Mouse (Mus musculus) CH12.LX (cell line): ENCODE measurements at regions not wholly inside any gene's neighbourhood (a gene's known extent, or its start where the extent isn't known, plus 50 kb on each side); places are given as distances from the start of the nearest gene placed in this dataset.

Source experiments
- DNase-seq: peaks from one replicate; pipeline ENCODE4 v3.0.0-alpha.2; 2013; ENCODE audit errors: extremely low read depth
- H3K27ac ChIP-seq: 2 replicates; pipeline ENCODE4 v1.5.1; 2012; ENCODE audit warnings: low read depth, mild to moderate bottlenecking, control low read depth, moderate library complexity; ENCODE audit not compliant: insufficient read depth
- H3K27me3 ChIP-seq: replicated peaks from 2 replicates; pipeline ENCODE3; 2012; ENCODE audit warnings: inconsistent platforms
- H3K36me3 ChIP-seq, 2 experiments: replicated peaks in 1 of 2; 2 replicates each; pipeline versions ENCODE3 to v1.6.1; 2012; ENCODE audit warnings: inconsistent platforms in 1 of 2, low read length in 1 of 2, mild to moderate bottlenecking in 1 of 2, mixed read lengths in 1 of 2, moderate library complexity in 1 of 2; ENCODE audit not compliant: control insufficient read depth in 1 of 2, insufficient read depth in 1 of 2
- H3K4me1 ChIP-seq, 2 experiments: 2 replicates each; pipeline ENCODE4 v1.6.1; 2012; ENCODE audit warnings: inconsistent platforms in 1 of 2, moderate library complexity in 1 of 2; ENCODE audit not compliant: insufficient read depth in 2 of 2, control insufficient read depth in 1 of 2
- H3K4me2 ChIP-seq: 2 replicates; pipeline ENCODE4 v1.6.1; 2012; ENCODE audit warnings: low read depth, mild to moderate bottlenecking, control low read depth; ENCODE audit not compliant: poor library complexity, insufficient read depth, severe bottlenecking
- H3K4me3 ChIP-seq, 3 experiments: fragments of 150-350 bp in 1 of 3; sonication (generic) in 1 of 3; replicated peaks in 1 of 3; 2 replicates each; pipeline versions ENCODE3 to v1.5.1; 2011 to 2012; ENCODE audit warnings: low read depth in 2 of 3, low read length in 2 of 3, mild to moderate bottlenecking in 2 of 3, moderate library complexity in 2 of 3, control low read depth in 1 of 3, improper control_type of control experiment in 1 of 3, inconsistent platforms in 1 of 3, mixed read lengths in 1 of 3; ENCODE audit not compliant: poor library complexity in 1 of 3
- H3K79me2 ChIP-seq: replicated peaks from 2 replicates; pipeline ENCODE4 v1.6.1; 2012; ENCODE audit warnings: mild to moderate bottlenecking, moderate library complexity; ENCODE audit not compliant: control insufficient read depth, poor library complexity, insufficient read depth, severe bottlenecking; ENCODE audit errors: extremely low read depth
- H3K9ac ChIP-seq: 2 replicates; pipeline ENCODE4 v1.6.1; 2012; ENCODE audit warnings: low read depth, mild to moderate bottlenecking, control low read depth, moderate library complexity; ENCODE audit not compliant: insufficient read depth
- H3K9me3 ChIP-seq: replicated peaks from 2 replicates; pipeline ENCODE3; 2012; ENCODE audit warnings: low read length, inconsistent platforms, mixed read lengths
- BHLHE40 ChIP-seq: IDR thresholded peaks from 2 replicates; pipeline ENCODE4 v1.6.1; 2011; ENCODE audit warnings: mild to moderate bottlenecking, low read depth, low read length, improper control_type of control experiment
- CHD2 ChIP-seq: IDR thresholded peaks from 2 replicates; pipeline ENCODE4 v1.6.1; 2011; ENCODE audit warnings: low read length, improper control_type of control experiment
- CTCF ChIP-seq, 2 experiments: IDR thresholded peaks in 1 of 2; conservative IDR thresholded peaks in 1 of 2; 2 replicates each; pipeline ENCODE4 v1.5.1; 2011 to 2012; ENCODE audit warnings: low read depth in 2 of 2, low read length in 2 of 2, improper control_type of control experiment in 1 of 2, inconsistent platforms in 1 of 2, mild to moderate bottlenecking in 1 of 2, moderate library complexity in 1 of 2
- E2F4 ChIP-seq: IDR thresholded peaks from 2 replicates; pipeline ENCODE4 v1.6.1; 2011; ENCODE audit warnings: low read depth, low read length, improper control_type of control experiment; ENCODE audit not compliant: insufficient replicate concordance
- HCFC1 ChIP-seq: IDR thresholded peaks from 2 replicates; pipeline ENCODE4 v1.6.1; 2012; ENCODE audit warnings: low read depth, mild to moderate bottlenecking, inconsistent platforms, low read length, improper control_type of control experiment
- JUN ChIP-seq: IDR thresholded peaks from 2 replicates; pipeline ENCODE4 v1.6.1; 2011; ENCODE audit warnings: low read depth, mild to moderate bottlenecking, low read length, improper control_type of control experiment, moderate library complexity; ENCODE audit not compliant: insufficient read depth
- JUND ChIP-seq: conservative IDR thresholded peaks from 2 replicates; pipeline ENCODE4 v1.6.1; 2011; ENCODE audit warnings: low read depth, low read length, improper control_type of control experiment
- MAX ChIP-seq: IDR thresholded peaks from 2 replicates; pipeline ENCODE4 v1.6.1; 2011; ENCODE audit warnings: low read length, improper control_type of control experiment
- MEF2A ChIP-seq: IDR thresholded peaks from 2 replicates; pipeline ENCODE4 v1.6.1; 2014; ENCODE audit warnings: low read depth, mild to moderate bottlenecking, inconsistent platforms, low read length, improper control_type of control experiment, borderline replicate concordance
- NRF1 ChIP-seq: IDR thresholded peaks from 2 replicates; pipeline ENCODE4 v1.6.1; 2014; ENCODE audit warnings: low read depth, mild to moderate bottlenecking, inconsistent platforms, low read length, improper control_type of control experiment, moderate library complexity
- PAX5 ChIP-seq: IDR thresholded peaks from 2 replicates; pipeline ENCODE4 v1.6.1; 2012; ENCODE audit warnings: low read length, inconsistent platforms, mixed read lengths
- POLR2AphosphoS2 ChIP-seq: IDR thresholded peaks from 2 replicates; pipeline ENCODE4 v1.6.1; 2011; ENCODE audit warnings: low read depth, low read length, improper control_type of control experiment
- RAD21 ChIP-seq: IDR thresholded peaks from 2 replicates; pipeline ENCODE4 v1.6.1; 2011; ENCODE audit warnings: low read depth, mild to moderate bottlenecking, low read length, improper control_type of control experiment, moderate library complexity
- RCOR1 ChIP-seq: conservative IDR thresholded peaks from 2 replicates; pipeline ENCODE4 v1.6.1; 2012; ENCODE audit warnings: low read depth, mild to moderate bottlenecking, inconsistent platforms, low read length, improper control_type of control experiment
- SMC3 ChIP-seq: IDR thresholded peaks from 2 replicates; pipeline ENCODE4 v1.6.1; 2011; ENCODE audit warnings: low read depth, low read length, improper control_type of control experiment
- TBP ChIP-seq: conservative IDR thresholded peaks from 2 replicates; pipeline ENCODE4 v1.6.1; 2011; ENCODE audit warnings: low read depth, low read length, improper control_type of control experiment
- UBTF ChIP-seq: IDR thresholded peaks from 2 replicates; pipeline ENCODE4 v1.6.1; 2012; ENCODE audit warnings: low read depth, mild to moderate bottlenecking, inconsistent platforms, low read length, improper control_type of control experiment, moderate library complexity
- USF1 ChIP-seq: IDR thresholded peaks from 2 replicates; pipeline ENCODE4 v1.6.1; 2014; ENCODE audit warnings: low read depth, mild to moderate bottlenecking, inconsistent platforms, low read length, improper control_type of control experiment
- USF2 ChIP-seq: conservative IDR thresholded peaks from 2 replicates; pipeline ENCODE4 v1.6.1; 2011; ENCODE audit warnings: low read depth, low read length, improper control_type of control experiment
- ZC3H11A ChIP-seq: IDR thresholded peaks from 2 replicates; pipeline ENCODE4 v1.6.1; 2012; ENCODE audit warnings: low read depth, mild to moderate bottlenecking, inconsistent platforms, low read length, improper control_type of control experiment
- ZMIZ1 ChIP-seq: IDR thresholded peaks from 2 replicates; pipeline ENCODE4 v1.6.1; 2012; ENCODE audit warnings: low read depth, mild to moderate bottlenecking, inconsistent platforms, low read length, improper control_type of control experiment
- ZNF384 ChIP-seq: IDR thresholded peaks from 2 replicates; pipeline ENCODE4 v1.6.1; 2012; ENCODE audit warnings: low read depth, low read length, improper control_type of control experiment, inconsistent platforms
- dilution Hi-C: fragments of 300-500 bp; cut with MboI; formaldehyde crosslinking; loops from 2 replicates; pipeline ENCODE4 v1.14.3; 2020; ENCODE audit warnings: low sequenced_read_pairs; ENCODE audit not compliant: extremely low pct_unique_long_range_greater_than_20kb, extremely low pct_ligation_motif_present
- in situ Hi-C: fragments of 300-500 bp; cut with MboI; formaldehyde crosslinking; loops from 3 replicates; pipeline ENCODE4 v1.14.3; 2019; ENCODE audit warnings: low sequenced_read_pairs, low pct_ligation_motif_present, low pct_unique_long_range_greater_than_20kb, mixed read lengths

DNA sequence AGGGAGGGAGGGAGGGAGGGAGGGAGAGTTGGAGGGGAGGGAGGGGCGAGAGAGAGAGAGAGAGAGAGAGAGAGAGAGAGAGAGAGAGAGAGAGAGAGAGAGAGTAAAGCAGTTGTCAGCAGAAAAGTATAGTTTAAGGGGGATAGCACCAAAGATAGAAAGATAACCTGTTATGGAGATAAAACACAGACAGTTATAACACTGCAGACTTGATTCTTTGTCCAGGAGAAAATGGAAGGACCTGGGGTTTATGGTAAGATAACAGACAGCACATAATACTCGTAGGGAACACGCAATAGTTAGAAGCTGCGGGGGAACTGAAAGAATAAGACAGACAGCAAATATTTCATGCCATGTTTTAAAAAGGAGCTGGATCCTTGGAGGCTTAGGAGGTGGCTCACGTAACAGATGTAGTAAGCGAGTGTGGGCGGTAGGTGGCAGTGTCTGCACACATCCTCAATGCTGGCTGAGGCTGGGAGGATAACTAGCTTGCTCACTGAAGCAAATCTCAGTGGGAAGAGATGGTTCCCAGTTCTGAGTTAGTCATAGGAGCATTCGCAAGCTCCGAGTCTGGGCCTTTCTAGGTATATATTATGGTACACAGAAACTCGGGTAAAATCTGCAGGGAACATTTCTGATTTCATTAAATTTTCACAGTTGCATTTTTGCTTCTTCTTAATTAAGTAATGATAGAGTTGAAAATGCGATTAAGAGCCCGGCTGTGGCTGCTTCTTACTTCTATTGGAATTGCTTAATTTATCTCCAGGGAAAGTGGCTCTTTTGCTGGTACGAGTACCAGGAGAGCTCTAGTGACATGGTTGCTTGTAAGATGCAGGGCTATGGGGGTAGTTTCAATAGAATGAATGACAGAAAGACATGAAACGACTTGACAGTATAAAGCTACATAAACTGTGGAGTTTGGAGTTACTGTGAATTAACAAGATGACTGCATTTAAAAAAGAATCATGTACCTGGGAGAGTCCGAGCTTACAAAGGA, 157.6 kb upstream of the Rgs1 start:
- H3K79me2 ChIP-seq: no peaks in the 10 kb centered on the region
- in situ Hi-C loops: no loop called here
- H3K27me3 ChIP-seq: no peaks in the 10 kb centered on the region
- peak; percentile 69 for DNase-seq
- no peaks in the 10 kb centered on the region for H3K36me3 ChIP-seq
- no peak for TF ChIP-seq MAX
- no peak for TF ChIP-seq ZMIZ1
- TF ChIP-seq RAD21: peak; percentile 96
- no peak for TF ChIP-seq UBTF
- TF ChIP-seq SMC3: peak; percentile 79
- TF ChIP-seq CTCF (conservative IDR thresholded peaks at IDR 0.05 in 1 of 2, IDR thresholded peaks at IDR 0.05 in 1 of 2; ENCODE audit: low read depth in 2 of 2, low read length in 2 of 2): peak; percentile 89 to 91
- no peaks in the 10 kb centered on the region for H3K4me1 ChIP-seq
- H3K27ac ChIP-seq: no peak overlapping the region
- no peak overlapping the region for H3K9ac ChIP-seq
- dilution Hi-C loops: no loop called here
- no peaks in the 10 kb centered on the region for H3K9me3 ChIP-seq
- no peak overlapping the region; the same call in none of the 2 replicates for H3K4me2 ChIP-seq
- H3K4me3 ChIP-seq: no peak overlapping the region

DNA sequence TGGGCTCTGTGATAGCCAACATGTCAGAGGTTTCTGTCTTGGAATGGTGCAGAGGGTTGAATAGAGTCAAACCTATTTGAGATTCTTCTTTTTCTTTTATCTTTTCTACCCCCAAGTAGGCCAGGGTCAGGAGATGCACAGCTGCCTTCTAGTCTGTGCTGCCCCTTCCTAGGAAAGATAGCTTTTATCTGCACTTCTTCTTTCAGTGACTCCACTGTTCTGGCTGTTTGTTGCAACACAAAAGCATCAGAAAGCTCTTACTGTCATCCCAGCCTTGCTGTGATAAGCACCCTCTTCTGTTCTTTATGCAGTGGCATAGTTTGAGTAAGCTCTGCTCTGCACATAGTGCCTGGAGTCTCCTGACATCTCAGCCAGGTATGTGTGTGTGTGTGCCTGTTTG, 156.7 kb upstream of the Rgs1 start:
- DNase-seq: no peak
- Histone ChIP-seq H3K4me3 (no peak overlapping the region), H3K27me3 (no peaks in the 10 kb centered on the region), H3K4me2 (no peak overlapping the region), H3K27ac (no peak overlapping the region), H3K79me2 (no peaks in the 10 kb centered on the region), H3K36me3 (no peaks in the 10 kb centered on the region), H3K4me1 (no peaks in the 10 kb centered on the region), H3K9ac (no peak overlapping the region), H3K9me3 (no peaks in the 10 kb centered on the region)
- no peak for TF ChIP-seq USF1
- TF ChIP-seq MEF2A: no peak
- no peak for TF ChIP-seq UBTF
- TF ChIP-seq MAX: no peak
- no peak for TF ChIP-seq BHLHE40
- TF ChIP-seq JUN: no peak
- TF ChIP-seq CHD2: no peak
- no peak for TF ChIP-seq PAX5
- no peak for TF ChIP-seq CTCF (conservative IDR thresholded peaks at IDR 0.05 in 1 of 2, IDR thresholded peaks at IDR 0.05 in 1 of 2; ENCODE audit: low read depth in 2 of 2, low read length in 2 of 2)
- no peak for TF ChIP-seq JUND
- TF ChIP-seq HCFC1: no peak
- no peak for TF ChIP-seq E2F4
- TF ChIP-seq RAD21: no peak
- TF ChIP-seq TBP: no peak
- TF ChIP-seq ZNF384: no peak
- TF ChIP-seq POLR2AphosphoS2: no peak
- no peak for TF ChIP-seq RCOR1
- no peak for TF ChIP-seq USF2
- no peak for TF ChIP-seq NRF1
- TF ChIP-seq ZC3H11A: no peak
- in situ Hi-C loops: no loop called here
- dilution Hi-C loops: no loop called here
